Mouse (Mus musculus): ENCODE results near the gene Capn11. TPM values are rescaled to one million over a fixed set of nuclear protein-coding genes. Genes with fewer than 3 reads are reported as not detected.

Gene Capn11
- 0.30 and 0.72 TPM in 2 replicates for polyA plus RNA-seq (2015; fragmentation: Nextera tagmentation; extraction: Ambion mirVana)

DNA sequence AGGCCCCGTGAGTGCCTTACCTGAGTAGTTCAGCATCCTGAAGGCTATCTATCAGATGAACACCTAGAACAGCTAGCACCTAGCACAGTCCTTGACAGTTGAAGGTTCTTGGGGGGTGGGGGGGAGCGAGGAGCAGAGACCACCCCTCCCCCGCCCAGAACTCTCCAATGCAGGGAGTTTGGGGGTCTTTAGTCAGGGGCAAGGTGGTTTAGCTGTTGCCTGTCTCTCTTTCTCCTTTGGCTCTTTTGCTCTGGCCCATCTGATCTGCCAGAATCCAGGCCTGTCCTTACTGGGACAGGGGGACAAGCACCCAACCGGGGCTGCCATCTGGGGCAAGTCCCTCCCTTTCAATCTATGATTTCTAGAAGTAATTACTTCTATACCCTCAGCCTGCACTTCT is at the start of gene Capn11:
Gene Capn11 (minus strand): TSS at position 101 of the 400 bp plus-strand sequence.
- H3K9me3 ChIP-seq (replicated peaks) = no peaks in the 10 kb centered on the region
- WGBS = 76% methylated on average over 4 of the region's 4 CpGs
- peaks cover 3% of the 10 kb centered on the region; the same call in 1 of the 2 replicates for H3K4me1 ChIP-seq
- H3K27ac ChIP-seq = no peak within 1 kb of the TSS
- no peak for ATAC-seq
- H3K27me3 ChIP-seq = no peaks in the 10 kb centered on the region
- no peak within 1 kb of the TSS for H3K9ac ChIP-seq
- H3K4me3 ChIP-seq = no peak within 1 kb of the TSS
- no peak within 1 kb of the TSS for H3K4me2 ChIP-seq
- peaks cover 38% of the 10 kb centered on the region for H3K36me3 ChIP-seq (ENCODE audit: poor library complexity, severe bottlenecking)

DNA sequence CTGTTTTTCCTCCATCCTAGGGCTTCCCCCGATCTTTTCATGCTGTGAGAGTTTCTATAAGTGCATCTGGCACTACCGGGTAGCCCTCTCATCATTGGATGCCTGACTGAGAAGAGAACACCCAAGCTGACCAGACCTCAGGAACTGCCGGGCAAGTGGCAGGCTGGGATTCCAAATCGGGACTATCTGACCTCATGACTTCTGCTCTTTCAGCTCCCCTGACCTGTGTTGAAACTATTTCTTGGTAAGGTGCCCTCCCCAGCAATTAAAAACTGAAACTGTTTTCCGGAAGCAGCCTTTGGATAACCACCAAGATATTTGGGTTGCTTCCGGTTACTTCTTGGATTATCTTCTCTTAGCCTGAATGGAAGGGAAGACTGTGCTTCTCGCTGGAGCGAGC is 49.1 kb upstream of the Capn11 start:
- H3K9ac ChIP-seq = no peak overlapping the region
- H3K27ac ChIP-seq = no peak overlapping the region
- WGBS = 83% methylated on average over 8 of the region's 8 CpGs
- H3K36me3 ChIP-seq (ENCODE audit: poor library complexity, severe bottlenecking) = no peaks in the 10 kb centered on the region
- H3K9me3 ChIP-seq (replicated peaks) = no peaks in the 10 kb centered on the region
- no peaks in the 10 kb centered on the region for H3K27me3 ChIP-seq
- H3K4me2 ChIP-seq = no peak overlapping the region
- no peak overlapping the region for H3K4me3 ChIP-seq
- ATAC-seq = no peak
- H3K4me1 ChIP-seq = no peaks in the 10 kb centered on the region

DNA sequence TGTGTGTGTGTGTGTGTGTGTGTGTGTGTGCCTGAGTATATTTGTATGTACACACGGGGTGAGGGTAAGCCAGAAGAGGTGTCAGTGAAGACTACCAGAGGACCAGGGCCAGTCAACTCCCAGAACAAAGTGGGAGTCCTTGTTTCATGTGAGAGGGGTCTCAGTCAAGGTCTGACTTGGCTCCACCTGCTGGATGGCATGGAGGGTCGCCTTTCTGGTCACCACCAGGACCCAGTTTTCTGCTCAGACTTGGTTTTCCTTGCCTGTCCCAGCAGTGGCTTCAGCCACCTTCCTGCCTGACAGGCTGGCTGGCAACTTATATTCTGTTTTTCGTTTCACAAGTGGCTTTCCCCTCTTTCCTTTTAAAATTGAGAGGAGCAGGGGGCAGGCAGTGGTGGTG is 48.3 kb upstream of the Capn11 start:
- Histone ChIP-seq H3K9me3 (replicated peaks) (no peaks in the 10 kb centered on the region), H3K36me3 (ENCODE audit: poor library complexity, severe bottlenecking) (no peaks in the 10 kb centered on the region), H3K4me1 (no peaks in the 10 kb centered on the region), H3K4me2 (no peak overlapping the region), H3K9ac (no peak overlapping the region), H3K4me3 (no peak overlapping the region), H3K27ac (no peak overlapping the region), H3K27me3 (no peaks in the 10 kb centered on the region)
- 49% methylated on average over 3 of the region's 3 CpGs for WGBS
- no peak for ATAC-seq

DNA sequence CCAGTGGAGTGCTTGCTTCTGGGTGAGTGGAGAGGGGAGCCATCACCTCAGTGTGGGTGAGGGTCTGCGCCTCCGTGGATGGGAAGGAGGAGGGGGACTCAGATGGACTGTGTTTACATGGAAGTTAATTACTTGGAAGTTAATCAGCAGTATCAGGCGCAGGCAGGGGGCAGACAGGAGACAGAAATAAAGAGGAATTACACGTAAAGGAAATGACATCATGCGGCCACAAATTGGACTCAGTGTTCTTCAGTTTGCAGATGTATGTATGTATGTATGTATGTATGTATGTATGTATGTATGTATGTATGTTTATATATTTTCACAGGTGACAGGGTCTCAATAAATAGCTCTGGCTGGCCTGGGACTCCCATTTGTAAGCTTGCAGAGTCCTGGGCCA is 47.7 kb upstream of the Capn11 start:
- 74% methylated on average over 5 of the region's 5 CpGs for WGBS
- H3K4me2 ChIP-seq = no peak overlapping the region
- ATAC-seq = no peak
- H3K27me3 ChIP-seq = no peaks in the 10 kb centered on the region
- no peaks in the 10 kb centered on the region for H3K36me3 ChIP-seq (ENCODE audit: poor library complexity, severe bottlenecking)
- H3K4me1 ChIP-seq = no peaks in the 10 kb centered on the region
- no peak overlapping the region for H3K9ac ChIP-seq
- H3K4me3 ChIP-seq = no peak overlapping the region
- H3K9me3 ChIP-seq (replicated peaks) = no peaks in the 10 kb centered on the region
- H3K27ac ChIP-seq = no peak overlapping the region

DNA sequence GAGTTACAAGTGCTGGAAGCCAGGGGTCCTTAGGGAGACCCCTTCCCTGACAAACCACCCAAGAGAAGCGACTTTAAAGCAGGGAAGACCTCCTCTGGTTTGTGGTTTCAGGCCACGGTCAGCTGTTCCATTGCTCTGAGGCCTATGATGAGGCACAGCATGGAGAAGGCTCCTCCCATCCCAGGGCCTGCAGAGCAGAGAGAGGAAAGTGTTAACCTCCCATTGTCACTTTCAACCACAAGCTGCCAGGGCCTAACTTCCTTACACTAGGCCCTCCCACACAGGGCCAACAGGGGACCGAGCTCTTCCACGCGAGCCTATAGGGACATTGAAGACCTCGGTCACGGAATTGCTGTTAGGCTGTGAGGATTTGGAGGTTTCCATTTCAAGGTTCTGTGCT is 44.1 kb upstream of the Capn11 start:
- Histone ChIP-seq H3K9ac (no peak overlapping the region), H3K36me3 (ENCODE audit: poor library complexity, severe bottlenecking) (peaks cover 16% of the 10 kb centered on the region), H3K27me3 (no peaks in the 10 kb centered on the region), H3K27ac (no peak overlapping the region), H3K4me1 (no peaks in the 10 kb centered on the region), H3K4me2 (no peak overlapping the region), H3K9me3 (replicated peaks) (no peaks in the 10 kb centered on the region), H3K4me3 (no peak overlapping the region)
- 71% methylated on average over 7 of the region's 7 CpGs for WGBS
- no peak for ATAC-seq

DNA sequence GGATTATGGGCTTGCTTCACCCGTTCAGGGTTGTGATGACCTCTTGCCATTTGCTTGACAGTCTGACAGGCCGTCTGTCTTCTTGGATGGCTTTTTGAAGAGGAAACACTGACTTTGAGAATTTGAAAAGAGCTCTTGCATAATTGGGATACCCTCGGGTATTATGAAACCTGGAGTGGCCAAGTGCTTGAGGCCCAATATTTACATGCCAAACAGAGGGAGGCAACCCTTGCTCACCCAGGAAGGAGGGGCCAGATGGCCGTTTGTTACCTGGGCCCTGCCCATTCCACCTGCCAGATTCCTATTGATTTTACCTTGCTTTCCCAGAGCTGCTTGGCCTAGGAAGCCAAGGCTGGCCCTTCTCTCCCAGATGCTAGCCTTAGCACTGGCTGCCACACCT is 43.1 kb upstream of the Capn11 start:
- Histone ChIP-seq H3K4me3 (no peak overlapping the region), H3K27ac (no peak overlapping the region), H3K4me2 (no peak overlapping the region), H3K9me3 (replicated peaks) (no peaks in the 10 kb centered on the region), H3K36me3 (ENCODE audit: poor library complexity, severe bottlenecking) (peaks cover 22% of the 10 kb centered on the region), H3K9ac (no peak overlapping the region), H3K4me1 (no peaks in the 10 kb centered on the region), H3K27me3 (no peaks in the 10 kb centered on the region)
- WGBS = 60% methylated on average over 4 of the region's 4 CpGs
- ATAC-seq = no peak

DNA sequence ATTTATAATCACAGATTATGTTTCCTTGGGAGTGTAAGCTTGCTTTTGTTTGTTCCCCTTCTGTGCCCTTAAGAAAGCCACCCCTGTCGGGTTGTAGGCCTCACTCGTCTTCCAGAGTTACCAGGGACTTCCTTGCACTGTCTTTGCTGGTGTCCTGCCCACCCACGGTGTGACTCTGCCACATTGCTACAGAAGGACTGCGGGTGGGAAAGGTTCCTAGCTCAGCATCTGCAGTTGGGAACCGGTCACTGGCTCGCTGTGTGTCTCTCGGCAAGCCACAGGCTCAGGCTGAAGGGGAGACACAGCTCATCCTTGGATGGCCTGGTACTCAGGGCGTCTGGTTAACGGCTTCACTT is 42.1 kb upstream of the Capn11 start:
- Histone ChIP-seq H3K27me3 (no peaks in the 10 kb centered on the region), H3K9ac (no peak overlapping the region), H3K4me1 (no peaks in the 10 kb centered on the region), H3K4me2 (no peak overlapping the region), H3K27ac (no peak overlapping the region), H3K9me3 (replicated peaks) (no peaks in the 10 kb centered on the region), H3K4me3 (no peak overlapping the region), H3K36me3 (ENCODE audit: poor library complexity, severe bottlenecking) (peaks cover 32% of the 10 kb centered on the region)
- 72% methylated on average over 9 of the region's 9 CpGs for WGBS
- no peak for ATAC-seq

DNA sequence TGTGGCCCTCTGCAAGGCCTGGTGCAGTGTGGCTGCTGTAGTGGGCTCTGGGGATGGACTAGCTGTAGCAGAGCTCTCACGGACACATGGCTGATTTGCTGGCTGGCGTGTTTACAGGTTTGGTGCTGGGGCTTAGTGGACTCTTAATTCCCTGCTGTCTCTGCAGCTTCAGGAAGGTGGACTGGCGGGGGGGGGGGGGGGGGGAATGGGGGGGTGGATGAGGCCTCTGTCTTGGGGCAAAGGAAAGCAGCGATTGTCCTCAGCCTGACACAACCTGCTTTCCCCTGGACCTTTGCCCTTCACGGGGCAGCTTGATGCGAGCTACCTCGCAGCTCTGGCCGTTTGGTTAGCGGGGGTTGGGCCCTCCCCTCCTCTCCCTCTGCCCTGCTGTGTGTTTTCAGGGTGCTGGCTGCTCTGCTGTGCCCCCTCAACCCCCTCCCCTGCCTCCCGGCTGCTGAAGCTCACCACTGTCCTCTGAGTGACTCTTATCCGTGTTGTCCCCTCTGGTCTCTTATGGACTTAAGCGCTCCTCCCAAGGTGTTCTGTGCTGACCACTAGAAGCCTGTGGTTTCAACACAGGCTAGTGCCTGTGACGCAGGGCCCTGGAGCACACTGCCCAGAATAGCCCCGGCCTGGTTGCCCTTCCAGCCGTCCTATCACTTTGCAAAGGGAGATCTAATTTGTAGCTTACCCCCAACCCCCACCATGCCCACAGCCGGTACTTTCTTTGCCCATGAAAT is 41.5 kb upstream of the Capn11 start:
- no peak for ATAC-seq
- no peak overlapping the region for H3K4me3 ChIP-seq
- peaks cover 33% of the 10 kb centered on the region for H3K36me3 ChIP-seq (ENCODE audit: poor library complexity, severe bottlenecking)
- H3K9ac ChIP-seq = no peak overlapping the region
- WGBS = 62% methylated on average over 9 of the region's 16 CpGs
- no peak overlapping the region for H3K4me2 ChIP-seq
- H3K27me3 ChIP-seq = no peaks in the 10 kb centered on the region
- no peaks in the 10 kb centered on the region for H3K4me1 ChIP-seq
- H3K27ac ChIP-seq = no peak overlapping the region
- H3K9me3 ChIP-seq (replicated peaks) = no peaks in the 10 kb centered on the region

DNA sequence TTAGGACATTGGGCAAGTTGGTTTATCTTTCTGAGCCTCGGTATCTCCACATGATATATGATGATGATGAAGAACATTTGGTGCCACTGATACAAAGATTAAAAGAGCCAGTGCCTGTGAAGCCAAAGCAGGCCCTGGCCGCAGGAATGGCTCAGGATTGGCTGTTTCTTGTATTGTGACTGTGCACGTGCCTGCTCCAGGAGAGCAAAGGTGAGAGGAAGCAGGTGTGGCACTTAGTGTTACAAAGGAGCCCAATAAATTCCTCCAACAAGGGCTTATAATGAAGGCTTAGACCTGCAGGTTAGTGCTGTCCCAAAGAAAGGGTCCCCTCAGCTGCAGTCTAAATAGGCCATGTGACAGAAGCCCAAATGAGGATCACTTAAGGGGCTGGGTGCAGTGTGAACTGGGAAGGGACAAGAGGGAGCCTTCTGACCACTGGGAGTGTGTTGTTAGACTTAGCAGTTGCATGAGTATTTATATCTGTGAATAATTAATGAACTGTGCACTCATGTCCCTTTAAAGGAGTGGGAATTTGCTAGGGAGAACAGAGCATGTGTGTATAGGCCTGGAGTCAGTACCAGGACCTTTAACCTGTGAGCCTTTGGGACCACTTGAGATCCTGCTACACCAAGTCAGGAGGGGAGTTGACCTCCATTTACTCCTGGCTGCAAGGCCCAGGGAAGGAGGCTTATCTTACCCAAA is 40.1 kb upstream of the Capn11 start:
- no peaks in the 10 kb centered on the region for H3K27me3 ChIP-seq
- H3K4me1 ChIP-seq = no peaks in the 10 kb centered on the region
- H3K4me2 ChIP-seq = no peak overlapping the region
- no peak for ATAC-seq
- H3K4me3 ChIP-seq = no peak overlapping the region
- H3K9me3 ChIP-seq (replicated peaks) = no peaks in the 10 kb centered on the region
- H3K36me3 ChIP-seq (ENCODE audit: poor library complexity, severe bottlenecking) = peaks cover 33% of the 10 kb centered on the region
- H3K9ac ChIP-seq = no peak overlapping the region
- no peak overlapping the region for H3K27ac ChIP-seq
- WGBS = 92% methylated on average over 3 of the region's 3 CpGs

DNA sequence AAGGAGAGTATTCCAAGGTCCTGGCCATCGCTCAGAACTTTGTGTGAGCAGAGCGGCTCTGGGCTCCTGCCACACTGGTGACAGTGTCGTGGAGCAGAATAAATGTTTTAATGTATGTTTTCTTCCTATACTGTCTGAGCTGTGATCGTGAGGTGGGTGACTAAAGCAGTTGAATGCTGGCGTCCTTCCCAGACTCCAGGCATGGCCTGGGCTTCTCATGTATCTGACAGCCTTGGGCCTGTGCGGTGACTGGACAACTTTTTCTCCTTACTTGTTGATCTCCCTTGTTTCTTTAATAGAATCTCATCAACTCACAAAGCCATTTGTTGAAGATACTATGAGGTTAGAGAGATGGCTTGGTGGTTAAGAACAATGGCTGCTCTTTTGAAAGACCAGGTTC is 39.2 kb upstream of the Capn11 start:
- Histone ChIP-seq H3K4me1 (no peaks in the 10 kb centered on the region), H3K9me3 (replicated peaks) (no peaks in the 10 kb centered on the region), H3K36me3 (ENCODE audit: poor library complexity, severe bottlenecking) (peaks cover 33% of the 10 kb centered on the region), H3K27me3 (no peaks in the 10 kb centered on the region), H3K4me2 (no peak overlapping the region), H3K27ac (no peak overlapping the region), H3K9ac (no peak overlapping the region), H3K4me3 (no peak overlapping the region)
- 90% methylated on average over 6 of the region's 6 CpGs for WGBS
- no peak for ATAC-seq

DNA sequence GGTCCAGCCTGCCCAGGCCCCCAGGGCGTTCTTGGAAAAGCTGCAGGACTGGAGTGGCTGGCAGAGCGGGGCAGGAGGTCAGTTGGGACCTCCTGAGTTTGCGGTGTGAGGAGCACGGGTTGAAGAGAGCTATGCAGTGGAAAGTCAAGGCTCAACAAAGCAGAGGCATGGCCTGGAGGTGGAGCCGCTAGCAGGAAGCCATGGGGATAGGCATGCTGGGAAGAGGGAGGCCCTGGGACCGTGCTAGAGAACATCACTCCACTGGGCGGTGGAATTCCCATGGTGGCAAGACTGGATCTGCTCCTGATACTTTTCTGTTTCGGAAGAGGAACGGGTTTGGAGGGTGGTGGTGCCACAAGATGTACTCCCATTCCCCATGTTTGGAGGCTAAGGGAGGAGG is 37.9 kb upstream of the Capn11 start:
- Histone ChIP-seq H3K27ac (no peak overlapping the region), H3K4me3 (no peak overlapping the region), H3K4me1 (no peaks in the 10 kb centered on the region), H3K27me3 (no peaks in the 10 kb centered on the region), H3K9ac (no peak overlapping the region), H3K4me2 (no peak overlapping the region), H3K9me3 (replicated peaks) (no peaks in the 10 kb centered on the region), H3K36me3 (ENCODE audit: poor library complexity, severe bottlenecking) (peaks cover 33% of the 10 kb centered on the region)
- ATAC-seq = no peak
- 92% methylated on average over 9 of the region's 9 CpGs for WGBS

DNA sequence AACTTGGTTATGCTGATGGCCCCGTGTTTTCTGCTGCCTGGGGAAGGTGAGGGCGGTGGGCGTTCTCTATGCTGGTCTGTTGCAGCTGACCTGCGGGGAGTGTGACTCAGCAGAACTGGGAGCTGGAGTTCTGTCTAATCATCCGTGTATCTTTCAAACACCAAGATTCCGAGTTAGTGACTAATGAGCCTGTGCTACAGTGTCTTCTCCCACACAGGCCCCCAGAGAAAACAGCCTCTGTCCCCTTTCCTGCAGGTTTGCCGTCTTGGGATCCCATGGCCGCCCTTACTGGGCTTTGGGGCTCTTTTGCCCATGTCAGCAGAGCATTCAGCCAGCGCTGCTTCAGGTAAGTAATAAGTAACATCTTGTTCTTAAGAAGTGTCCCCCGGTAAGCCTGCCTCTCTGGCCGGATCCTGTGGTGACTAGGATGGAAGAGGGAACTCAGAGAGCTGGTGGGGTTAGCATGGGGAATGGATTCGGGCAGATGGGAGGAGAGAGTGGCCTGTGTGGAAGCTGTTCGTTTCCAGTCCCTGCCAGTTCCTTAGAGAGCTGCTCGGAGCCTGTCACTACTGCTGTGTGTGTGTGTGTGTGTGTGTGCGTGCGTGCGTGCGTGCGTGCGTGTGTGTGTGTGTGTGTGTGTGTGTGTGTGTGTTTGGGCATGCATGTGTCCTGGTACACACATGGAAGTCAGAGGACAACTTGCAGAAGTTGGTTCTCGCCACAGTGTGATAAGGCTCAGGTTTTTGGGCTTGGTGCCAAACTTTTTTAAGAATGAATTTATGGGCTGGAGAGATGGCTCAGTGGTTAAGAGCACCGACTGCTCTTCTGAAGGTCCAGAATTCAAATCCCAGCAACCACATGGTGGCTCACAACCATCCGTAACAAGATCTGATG is 36.3 kb upstream of the Capn11 start:
- Histone ChIP-seq H3K4me1 (no peaks in the 10 kb centered on the region), H3K4me3 (no peak overlapping the region), H3K27me3 (no peaks in the 10 kb centered on the region), H3K36me3 (ENCODE audit: poor library complexity, severe bottlenecking) (peaks cover 33% of the 10 kb centered on the region), H3K4me2 (no peak overlapping the region), H3K9me3 (replicated peaks) (no peaks in the 10 kb centered on the region), H3K9ac (no peak overlapping the region), H3K27ac (no peak overlapping the region)
- no peak for ATAC-seq
- WGBS = 79% methylated on average over 23 of the region's 23 CpGs

Measured in forebrain, embryonic 13.5 days (tissue).